Mouse (Mus musculus) right cerebral cortex, postnatal 36 days (tissue): ENCODE measurements around the gene Zfp106.

Experiments
- DNase-seq, 2 experiments: peaks; one replicate each; pipeline ENCODE4 v3.0.0; 2022; ENCODE audit warnings: low spot score in 2 of 2, mixed read lengths in 1 of 2

The Zfp106 gene

GRCm38 (mm10) chr2:120556868-120557267 lies 6.8 kb downstream of the Zfp106 start:
- no peak for DNase-seq

DNA sequence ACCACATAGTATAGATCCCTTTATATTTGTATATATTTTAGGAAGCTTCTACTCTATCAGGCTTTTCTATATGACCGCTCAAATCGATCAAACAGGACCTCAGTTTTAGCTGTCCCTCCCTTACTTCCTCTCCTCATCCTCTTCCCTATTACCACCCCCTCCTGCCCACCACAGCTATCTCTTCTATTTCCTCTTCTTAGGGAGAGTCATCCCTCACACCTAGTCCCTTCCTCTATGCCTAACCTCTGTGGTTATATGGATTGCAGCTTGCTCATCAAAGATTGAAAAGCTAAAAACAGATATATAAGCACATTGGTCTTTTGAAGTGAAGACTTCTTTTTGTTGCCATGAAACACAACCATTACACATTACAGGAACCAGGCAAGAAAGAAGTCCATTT lies 18.9 kb downstream of the Zfp106 start:
- DNase-seq: no peak

GRCm38 (mm10) chr2:120539778-120540208 lies 23.9 kb downstream of the Zfp106 start:
- peak; percentile 64 to 79 for DNase-seq

- DNase-seq: no peak
These were observed 24.3 kb downstream of the Zfp106 start for GRCm38 (mm10) chr2:120539333-120539732.

DNA sequence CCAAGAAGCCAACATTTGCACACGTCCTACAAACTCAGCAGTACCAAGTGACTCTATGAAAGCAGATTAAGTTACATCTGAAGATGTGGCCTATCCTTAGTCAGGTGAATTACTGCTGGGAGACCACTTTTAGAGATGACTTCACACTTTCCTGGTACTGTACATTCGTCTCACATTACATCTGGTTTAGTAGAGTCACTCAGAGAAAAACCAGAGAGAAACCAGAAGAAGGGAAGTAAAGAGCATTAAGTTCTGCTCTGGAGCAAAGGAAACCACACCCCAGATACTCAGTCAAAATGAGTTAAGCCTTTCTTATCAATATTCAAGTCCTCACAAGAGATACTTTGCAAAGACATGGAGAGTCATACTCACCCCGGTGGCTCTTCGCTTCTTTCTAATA lies 32.4 kb downstream of the Zfp106 start:
- DNase-seq: no peak

DNA sequence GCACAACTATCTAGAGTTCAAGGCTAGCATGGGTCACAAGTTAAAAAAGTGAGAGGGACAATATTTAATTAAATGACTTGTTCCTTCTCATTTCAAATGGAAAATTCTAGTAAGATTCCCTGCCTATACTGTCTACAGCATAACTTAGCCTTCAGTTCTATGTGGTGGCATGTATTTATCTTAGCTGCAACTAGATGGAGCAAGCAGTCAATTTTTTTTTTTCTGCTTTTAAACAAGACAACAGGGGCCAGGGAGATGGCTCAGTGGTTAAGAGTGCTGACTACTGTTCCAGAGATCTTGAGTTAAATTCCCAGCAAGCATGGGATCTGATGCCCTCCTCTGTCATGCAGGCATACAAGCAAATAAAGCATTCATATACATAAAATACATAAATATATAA lies 34.1 kb downstream of the Zfp106 start:
- DNase-seq: no peak

DNA sequence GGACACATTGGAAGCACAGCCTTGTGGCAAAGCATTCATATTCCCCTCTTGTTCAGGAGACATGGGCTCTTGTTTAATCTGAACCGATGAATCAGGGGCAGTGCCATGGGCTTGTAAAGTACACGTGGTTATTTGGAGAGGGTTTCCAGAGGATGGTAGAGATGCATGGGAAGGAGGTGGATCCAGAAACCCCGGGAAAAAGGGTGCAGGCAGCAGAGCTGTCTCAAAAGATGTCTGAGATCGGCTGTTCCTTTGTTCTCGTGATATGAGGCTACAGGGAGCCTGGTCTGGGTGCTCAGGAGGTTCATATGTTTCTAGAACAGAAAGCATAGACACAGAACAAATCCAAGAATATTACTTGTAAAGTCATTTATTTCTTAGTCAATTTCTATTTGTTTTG lies 36.9 kb downstream of the Zfp106 start:
- no peak for DNase-seq

DNA sequence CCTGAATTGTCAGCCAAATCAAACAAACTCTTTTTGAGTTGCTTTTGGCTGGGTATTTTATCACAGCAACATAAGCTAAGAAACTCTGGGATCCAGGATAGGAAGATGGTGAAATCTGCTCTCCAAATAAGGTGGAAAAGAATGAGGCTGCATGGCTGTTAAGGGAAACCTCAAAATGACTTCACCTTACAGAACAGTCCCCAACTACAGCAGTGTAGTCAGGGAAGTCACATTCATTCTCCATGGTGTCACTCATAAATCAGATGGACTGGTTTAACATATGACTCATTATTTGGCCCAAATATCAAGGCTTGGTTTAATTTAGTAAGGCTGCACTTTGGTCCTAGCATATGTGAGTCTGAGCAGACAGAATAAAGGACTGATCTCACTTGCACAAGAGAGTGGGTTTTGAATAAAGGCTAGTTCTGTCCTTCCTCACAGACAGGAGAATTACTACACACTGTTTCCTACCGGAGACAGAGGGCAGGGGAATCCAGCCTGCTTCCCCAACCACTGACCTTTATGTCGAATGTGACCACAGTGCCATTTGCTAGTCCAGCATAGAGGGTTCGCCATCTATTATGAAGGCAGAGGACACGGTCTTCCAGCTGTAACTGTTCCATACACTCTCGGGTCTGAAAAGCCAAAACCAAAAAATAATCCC lies 45.0 kb downstream of the Zfp106 start:
- no peak for DNase-seq

DNA sequence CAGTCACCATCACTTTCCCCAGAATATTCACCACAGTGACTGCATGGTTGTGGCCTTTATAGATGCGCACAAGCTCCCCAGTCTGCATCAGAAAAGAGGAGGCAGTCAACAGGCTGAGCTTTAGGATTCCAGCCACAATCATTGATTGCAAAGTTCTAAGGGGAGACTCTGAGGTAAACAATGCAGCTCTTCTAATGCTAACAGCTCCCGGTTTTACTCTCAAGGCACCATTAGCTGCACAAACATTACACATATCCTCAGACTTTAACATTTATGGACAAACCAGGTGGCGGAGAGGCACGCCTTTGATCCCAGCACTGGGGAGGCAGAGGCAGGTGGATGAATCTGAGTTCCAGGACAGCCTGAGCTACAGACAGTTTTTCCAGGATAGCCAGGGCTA lies 49.5 kb downstream of the Zfp106 start:
- DNase-seq: no peak

DNA sequence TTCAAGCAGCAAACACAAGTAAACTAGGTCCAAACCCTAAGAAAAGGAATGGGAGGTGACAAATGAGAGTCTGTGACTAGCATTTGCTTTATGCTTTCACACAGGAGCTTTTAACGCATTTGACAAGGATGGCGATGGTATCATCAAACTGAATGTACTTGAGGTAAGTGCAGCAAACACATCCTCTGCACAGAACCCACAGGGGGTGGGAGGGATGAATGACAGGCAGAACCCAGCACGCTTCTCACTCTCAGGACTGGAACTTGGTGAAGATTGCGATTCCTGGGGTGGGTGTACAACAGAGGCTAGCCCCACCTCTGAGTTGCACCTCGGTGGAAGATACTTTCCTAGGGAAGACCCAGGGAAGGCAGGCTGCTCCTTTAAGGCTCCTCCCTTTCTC lies 59.7 kb downstream of the Zfp106 start:
- DNase-seq: no peak

DNA sequence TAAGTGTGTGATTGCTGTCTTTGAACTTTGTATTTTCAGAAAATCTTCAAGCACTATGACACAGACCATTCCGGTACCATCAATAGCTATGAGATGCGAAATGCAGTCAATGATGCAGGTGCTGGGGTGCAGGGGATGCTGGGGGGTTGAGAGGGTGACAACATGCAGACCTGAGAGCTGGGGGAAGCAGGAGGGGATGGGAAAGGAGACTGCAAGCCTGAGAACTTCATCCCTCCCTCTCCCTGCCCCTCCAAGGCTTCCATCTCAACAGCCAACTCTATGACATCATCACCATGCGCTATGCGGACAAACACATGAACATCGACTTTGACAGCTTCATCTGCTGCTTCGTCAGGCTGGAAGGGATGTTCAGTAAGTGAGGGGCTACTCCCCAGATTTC lies 60.5 kb downstream of the Zfp106 start:
- no peak for DNase-seq

DNA sequence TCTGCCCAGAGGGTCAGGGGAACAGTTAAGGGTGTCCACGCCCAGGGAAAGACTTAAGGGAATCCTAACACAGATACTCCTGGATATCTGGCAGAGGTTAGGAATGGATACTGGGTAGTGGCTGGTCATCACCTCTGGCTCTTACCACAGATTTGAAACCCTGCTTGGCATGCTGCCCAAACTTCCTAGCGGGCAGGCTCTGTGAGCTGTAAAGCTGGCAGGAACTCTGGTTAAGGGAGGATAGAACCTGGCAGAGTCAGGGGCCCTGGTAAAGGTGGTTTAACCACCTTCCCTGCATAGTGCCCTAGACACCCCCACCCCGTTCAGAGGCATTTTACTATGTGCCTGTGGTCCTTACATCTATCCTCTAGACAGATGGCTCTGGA lies 61.0 kb downstream of the Zfp106 start:
- no peak for DNase-seq

DNA sequence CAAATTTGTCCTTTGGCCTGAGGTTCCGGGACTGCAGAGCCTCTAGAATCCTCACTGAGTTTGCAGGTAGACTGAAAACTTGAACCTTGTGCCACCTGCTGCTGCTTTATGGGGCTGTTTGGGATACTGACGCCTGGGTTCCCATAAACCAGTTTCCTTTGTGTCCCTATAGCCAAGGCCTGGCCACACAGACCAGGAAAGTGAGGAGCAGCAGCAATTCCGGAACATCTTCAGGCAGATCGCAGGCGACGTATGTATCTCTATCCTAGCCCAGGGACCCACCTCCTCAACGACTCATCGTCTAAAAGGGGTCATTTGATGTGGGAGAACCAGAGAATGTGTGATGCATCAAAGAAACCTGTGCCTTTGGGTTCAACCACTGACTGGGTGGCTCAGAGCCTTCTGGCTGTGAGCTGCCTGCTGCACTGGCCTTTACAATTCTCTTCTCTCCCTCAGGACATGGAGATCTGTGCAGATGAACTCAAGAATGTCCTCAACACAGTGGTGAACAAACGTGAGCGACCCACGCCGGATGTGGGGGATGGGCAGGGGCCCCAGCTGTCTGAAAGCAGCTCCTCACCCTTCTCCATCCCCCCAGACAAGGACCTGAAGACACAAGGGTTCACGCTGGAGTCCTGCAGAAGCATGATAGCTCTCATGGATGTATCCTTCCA lies 61.6 kb downstream of the Zfp106 start:
- no peak for DNase-seq

DNA sequence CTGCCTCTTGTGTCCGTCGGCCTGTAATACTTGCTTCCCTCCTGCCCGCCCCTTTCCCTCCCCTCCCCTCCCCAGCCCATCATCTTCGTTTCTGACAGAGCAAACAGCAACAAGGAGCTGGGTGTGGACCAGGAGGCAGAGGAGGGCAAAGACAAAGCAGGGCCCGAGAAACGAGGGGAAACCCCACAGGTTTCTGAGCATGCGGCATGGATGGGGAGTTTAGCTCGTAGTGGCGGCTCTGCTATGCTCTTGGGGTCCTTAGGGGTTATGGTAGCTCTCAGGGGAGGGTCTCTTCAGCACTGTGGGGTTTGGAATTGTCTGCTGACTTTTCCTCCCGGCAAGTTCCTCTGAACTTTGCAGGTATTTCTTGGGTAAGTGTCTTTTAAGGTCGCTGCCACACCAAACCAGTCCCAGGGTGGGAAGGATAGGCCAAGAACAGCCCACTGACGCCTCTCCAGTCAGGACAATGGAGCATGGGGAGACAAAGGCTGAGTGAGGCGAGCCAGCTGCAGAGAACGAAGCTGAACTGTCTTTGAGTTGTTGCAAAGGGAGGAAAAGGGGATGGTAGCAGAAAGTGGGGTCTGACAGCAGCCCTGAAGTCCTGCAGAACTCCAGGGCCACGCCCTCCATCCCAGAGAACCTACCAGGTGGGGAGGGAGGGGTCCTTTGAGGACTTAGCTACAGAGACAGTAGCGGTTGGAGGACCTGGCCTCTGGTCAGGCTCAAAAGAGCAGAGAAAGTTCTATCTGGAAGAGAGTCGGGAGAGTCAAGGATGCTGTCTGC lies 62.3 kb downstream of the Zfp106 start:
- DNase-seq: no peak

GRCm38 (mm10) chr2:120499971-120500471 lies 63.6 kb downstream of the Zfp106 start:
- DNase-seq: no peak

DNA sequence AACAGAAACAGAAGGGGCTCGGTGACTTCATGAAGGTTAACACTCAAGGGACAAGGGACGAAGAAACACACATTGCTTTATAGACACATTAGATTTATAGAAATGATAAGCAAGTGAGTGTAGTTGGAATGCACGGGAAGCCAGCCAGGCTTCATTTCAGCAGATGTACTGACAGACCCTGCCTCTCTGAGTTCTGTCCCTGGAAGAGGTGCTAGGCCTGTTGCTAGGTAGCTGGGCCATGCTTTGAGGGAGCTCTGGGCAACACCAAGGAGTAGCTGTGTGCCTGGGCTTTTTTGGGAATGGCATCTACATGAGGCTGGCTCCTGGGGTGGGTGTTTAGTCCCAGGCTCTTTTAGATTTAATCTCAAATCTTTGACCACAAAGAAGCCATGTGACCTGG lies 67.1 kb downstream of the Zfp106 start:
- peak; percentile 30 to 39 for DNase-seq

GRCm38 (mm10) chr2:120493254-120493653 lies 70.4 kb downstream of the Zfp106 start:
- DNase-seq: no peak

GRCm38 (mm10) chr2:120484241-120484640 lies 79.4 kb downstream of the Zfp106 start:
- no peak for DNase-seq

GRCm38 (mm10) chr2:120482506-120483389 lies 80.9 kb downstream of the Zfp106 start:
- no peak for DNase-seq

GRCm38 (mm10) chr2:120481921-120482320 lies 81.7 kb downstream of the Zfp106 start:
- no peak for DNase-seq

DNA sequence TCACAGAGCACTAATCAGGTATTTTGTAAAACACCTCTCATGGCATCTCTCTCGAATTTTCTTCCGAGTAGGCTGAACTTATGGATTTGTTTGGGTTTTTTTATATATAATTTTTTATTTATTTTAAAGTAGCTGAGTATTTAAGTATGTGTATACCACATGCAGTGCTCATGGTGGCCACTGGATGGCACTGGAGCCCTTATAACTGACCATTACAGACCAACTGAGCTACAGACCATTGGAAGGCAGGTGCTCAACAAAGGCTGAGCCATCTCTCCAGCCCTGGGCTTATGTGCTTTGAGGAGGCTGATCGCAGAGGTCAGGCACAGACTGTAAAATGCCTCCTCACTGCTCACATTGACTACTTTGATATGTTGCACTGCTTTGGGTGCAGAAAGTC lies 85.0 kb downstream of the Zfp106 start:
- peak; percentile 47 to 53 for DNase-seq
